Mouse (Mus musculus) bone marrow macrophage, adult 2 months (primary cell): Measurements from ENCODE around the gene Lhfpl1.

Experiments
- CTCF ChIP-seq: IDR thresholded peaks from 2 replicates; pipeline ENCODE4 v1.5.1; 2012; ENCODE audit warnings: low read depth, mild to moderate bottlenecking, low read length, moderate library complexity
- POLR2A ChIP-seq: IDR thresholded peaks from 2 replicates; pipeline ENCODE4 v1.6.1; 2012; ENCODE audit warnings: mild to moderate bottlenecking, low read depth, low read length, borderline replicate concordance

DNA sequence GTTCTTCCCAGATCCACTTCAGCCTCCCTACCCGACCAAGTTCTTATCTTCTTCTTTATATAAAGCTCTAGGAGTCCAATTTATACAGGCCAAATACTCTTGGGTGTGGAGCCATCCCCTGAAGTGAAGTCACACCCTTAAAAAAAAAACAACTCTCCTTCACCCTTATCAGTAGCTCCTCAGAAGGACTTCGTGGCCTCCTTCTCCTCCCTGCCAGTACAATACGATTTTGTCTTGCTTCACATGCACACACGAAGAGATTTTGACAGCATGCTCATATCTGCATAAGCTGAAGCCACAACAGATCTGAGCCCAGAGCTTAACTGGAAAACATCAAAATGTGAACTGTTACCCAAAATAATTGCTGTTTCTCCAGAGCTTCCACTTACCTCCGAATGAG, 22.9 kb upstream of the Lhfpl1 start:
- TF ChIP-seq POLR2A = no peak
- TF ChIP-seq CTCF = no peak
